Mouse (Mus musculus) left cerebral cortex, adult 8-10 months (tissue): Measurements from ENCODE around the gene Eomes. TPM values are rescaled to one million over a fixed set of nuclear protein-coding genes. Genes with fewer than 3 reads are reported as not detected.

Experiments
- DNase-seq, 2 experiments: peaks; one replicate each; pipeline ENCODE4 v3.0.0; 2022; ENCODE audit warnings: low spot score in 2 of 2
- total RNA-seq, 4 experiments: library from RNA; stranded (reverse); gene quantifications; 2 replicates each; pipeline ENCODE4 v1.2.4; 2022

Eomes gene
- total RNA-seq, 4 experiments from 2014 or later: 0.18 to 1.0 (median 0.32) TPM

GRCm38 (mm10) chr9:118487636-118488035 lies 9.6 kb downstream of the Eomes start:
- no peak for DNase-seq

- no peak for DNase-seq
These were observed 10.3 kb downstream of the Eomes start for GRCm38 (mm10) chr9:118488138-118488895.

GRCm38 (mm10) chr9:118488896-118489578 lies 11.0 kb downstream of the Eomes start:
- DNase-seq: no peak

GRCm38 (mm10) chr9:118489579-118490019 lies 11.6 kb downstream of the Eomes start:
- no peak for DNase-seq

GRCm38 (mm10) chr9:118491195-118491594 lies 13.2 kb downstream of the Eomes start:
- DNase-seq: no peak

- no peak for DNase-seq
These were observed 15.1 kb downstream of the Eomes start for GRCm38 (mm10) chr9:118492932-118493698.

- no peak for DNase-seq
These were observed 16.1 kb downstream of the Eomes start for GRCm38 (mm10) chr9:118494106-118494505.

- no peak for DNase-seq
These were observed 17.9 kb downstream of the Eomes start for GRCm38 (mm10) chr9:118495933-118496332.

GRCm38 (mm10) chr9:118496952-118497351 lies 18.9 kb downstream of the Eomes start:
- DNase-seq: no peak

GRCm38 (mm10) chr9:118498061-118498460 lies 20.0 kb downstream of the Eomes start:
- DNase-seq: no peak

- DNase-seq: no peak
These were observed 23.0 kb downstream of the Eomes start for GRCm38 (mm10) chr9:118500963-118501362.

- no peak for DNase-seq
These were observed 26.6 kb downstream of the Eomes start for GRCm38 (mm10) chr9:118504656-118505055.

GRCm38 (mm10) chr9:118506020-118506403 lies 28.0 kb downstream of the Eomes start, which contains the start of gene Golga4:
Gene Golga4 (plus strand): TSS chr9:118506267.
- DNase-seq: peak; percentile 85 to 92

GRCm38 (mm10) chr9:118506404-118507231 lies 28.6 kb downstream of the Eomes start:
- DNase-seq: peak in 1 of 2 experiments; percentile 34

- no peak for DNase-seq
These were observed 29.5 kb downstream of the Eomes start for GRCm38 (mm10) chr9:118507552-118507951.

- no peak for DNase-seq
These were observed 30.6 kb downstream of the Eomes start for GRCm38 (mm10) chr9:118508601-118509000.

- no peak for DNase-seq
These were observed 33.1 kb downstream of the Eomes start for GRCm38 (mm10) chr9:118510941-118511690.

- no peak for DNase-seq
These were observed 34.7 kb downstream of the Eomes start for GRCm38 (mm10) chr9:118512681-118513233.

- no peak for DNase-seq
These were observed 37.5 kb downstream of the Eomes start for GRCm38 (mm10) chr9:118515476-118515875.

GRCm38 (mm10) chr9:118516162-118516561 lies 38.1 kb downstream of the Eomes start:
- no peak for DNase-seq
